Mouse (Mus musculus) layer of hippocampus, adult 18-20 months (tissue): Measurements from ENCODE around the gene Evx1. TPM values are rescaled to one million over a fixed set of nuclear protein-coding genes. Genes with fewer than 3 reads are reported as not detected.
A peak's percentile ranks its signal among the peaks of the same experiment; 100 is the strongest.

ENCODE experiments used
- DNase-seq, 2 experiments: peaks; one replicate each; pipeline ENCODE4 v3.0.0; 2022; ENCODE audit warnings: low spot score in 2 of 2
- long read RNA-seq: library from polyadenylated mRNA; stranded (forward); transcript quantifications from one replicate; pipeline ENCODE4 v2.0.0, GENCODE M21; 2021
- total RNA-seq, 2 experiments: library from RNA; stranded (reverse); gene quantifications; 2 replicates each; pipeline ENCODE4 v1.2.3; 2021

Evx1 gene
- not detected for total RNA-seq
- long read RNA-seq, partial matches to known transcripts, result 0 of 1 reads
- long read RNA-seq, other reads (novel, unspliced or antisense), result 0 of 1 reads

DNA sequence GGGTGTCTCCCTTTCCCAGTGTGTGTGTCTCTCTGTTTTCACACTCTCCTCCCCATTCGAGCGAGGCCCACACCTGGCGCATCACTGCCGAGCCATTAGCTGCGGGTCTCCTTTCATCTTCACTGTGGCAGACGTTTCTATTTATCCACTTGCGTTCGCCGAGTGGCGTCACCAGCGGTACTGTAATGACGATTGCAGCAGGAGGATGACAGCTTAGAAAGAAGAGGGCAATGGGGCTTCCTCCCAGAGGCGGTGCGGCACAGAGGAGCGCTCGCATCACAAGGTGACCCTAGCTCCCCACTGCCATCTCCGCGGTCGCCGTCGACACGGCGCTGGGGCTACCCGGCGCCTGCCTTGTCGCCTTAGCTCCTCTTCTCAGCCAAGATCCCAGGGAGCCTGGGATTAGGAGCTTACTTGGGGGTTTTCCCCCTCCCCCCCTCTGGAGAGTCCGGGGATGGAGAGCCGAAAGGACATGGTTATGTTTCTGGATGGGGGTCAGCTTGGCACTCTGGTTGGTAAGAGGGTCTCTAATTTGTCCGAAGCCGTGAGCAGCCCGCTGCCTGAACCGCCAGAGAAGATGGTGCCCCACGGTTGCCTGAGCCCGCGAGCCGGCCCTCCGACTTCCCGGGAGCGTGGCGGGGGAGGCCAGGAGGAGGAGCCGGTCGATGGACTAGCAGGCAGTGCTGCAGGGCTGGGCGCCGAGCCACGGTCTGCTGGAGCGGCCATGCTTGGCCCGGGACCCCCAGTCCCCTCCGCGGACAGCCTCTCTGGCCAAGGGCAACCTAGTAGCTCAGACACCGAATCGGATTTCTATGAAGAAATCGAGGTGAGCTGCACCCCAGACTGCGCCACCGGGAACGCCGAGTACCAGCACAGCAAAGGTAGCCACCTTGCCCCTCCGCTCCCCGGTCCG, at the start of gene Evx1:
Evx1 (plus strand) TSS at position 108 of the 913 bp plus-strand sequence.
- no peak for DNase-seq

DNA sequence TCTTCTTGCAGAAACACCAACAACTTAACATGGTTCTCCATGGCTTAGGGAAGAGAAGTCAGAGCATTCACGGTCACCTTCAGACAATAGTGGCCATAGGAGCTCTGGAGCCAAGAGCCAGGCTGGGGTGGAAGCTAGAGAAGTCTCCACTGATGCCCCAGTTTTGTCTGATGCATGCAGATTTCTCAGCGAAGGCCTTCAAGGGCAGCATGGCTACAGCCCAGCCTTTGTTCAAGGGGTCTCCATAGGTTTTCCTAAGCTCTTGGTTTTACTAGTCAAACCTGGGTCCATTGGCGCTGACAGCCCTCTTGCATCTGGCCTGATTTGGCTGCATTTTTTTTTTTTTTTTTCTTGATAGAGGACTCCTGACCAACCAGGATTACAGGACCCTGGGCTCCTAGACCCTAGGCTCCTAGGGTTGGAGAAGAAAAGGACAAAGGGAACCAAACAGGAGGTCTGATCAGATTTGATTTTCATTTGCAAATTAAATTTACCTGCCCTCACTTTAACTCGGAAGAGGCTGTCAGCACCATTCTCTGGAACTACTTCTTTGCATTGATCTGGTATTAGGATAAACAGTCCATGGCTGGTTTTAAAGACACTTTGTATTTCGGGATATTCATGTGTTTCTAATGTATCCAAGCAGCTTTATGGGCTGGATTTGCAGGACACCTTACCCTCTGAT, 49.0 kb upstream of the Evx1 start:
- DNase-seq, result no peak

DNA sequence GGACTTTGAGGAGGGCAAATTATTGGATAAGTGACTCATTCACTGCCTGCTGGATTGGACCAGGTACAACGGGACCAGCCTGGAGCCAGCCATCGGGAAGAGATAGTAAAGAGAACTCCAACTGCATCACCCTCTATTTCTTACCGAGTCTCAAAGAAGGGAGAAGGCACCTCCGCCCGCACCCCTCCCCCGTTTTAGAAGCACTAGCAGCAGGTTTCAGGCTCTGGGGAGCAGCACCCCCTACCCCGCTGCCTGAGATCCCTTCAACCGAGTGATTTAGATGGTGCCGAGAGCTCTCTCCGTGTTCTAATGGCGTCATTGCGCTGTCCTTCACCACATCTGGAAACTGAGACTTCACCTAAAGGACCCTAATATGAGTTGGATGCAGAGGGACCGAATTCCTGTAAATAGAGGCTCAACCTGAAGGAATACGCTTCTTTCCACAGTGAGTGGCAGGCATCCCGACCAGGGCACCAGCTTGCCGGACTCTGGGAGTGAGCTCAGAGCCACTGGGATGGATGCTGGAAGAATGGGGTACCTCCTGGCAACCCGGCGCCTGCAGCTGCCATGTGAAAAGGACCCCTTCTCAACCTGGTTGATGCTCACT, 47.9 kb upstream of the Evx1 start:
- no peak for DNase-seq

DNA sequence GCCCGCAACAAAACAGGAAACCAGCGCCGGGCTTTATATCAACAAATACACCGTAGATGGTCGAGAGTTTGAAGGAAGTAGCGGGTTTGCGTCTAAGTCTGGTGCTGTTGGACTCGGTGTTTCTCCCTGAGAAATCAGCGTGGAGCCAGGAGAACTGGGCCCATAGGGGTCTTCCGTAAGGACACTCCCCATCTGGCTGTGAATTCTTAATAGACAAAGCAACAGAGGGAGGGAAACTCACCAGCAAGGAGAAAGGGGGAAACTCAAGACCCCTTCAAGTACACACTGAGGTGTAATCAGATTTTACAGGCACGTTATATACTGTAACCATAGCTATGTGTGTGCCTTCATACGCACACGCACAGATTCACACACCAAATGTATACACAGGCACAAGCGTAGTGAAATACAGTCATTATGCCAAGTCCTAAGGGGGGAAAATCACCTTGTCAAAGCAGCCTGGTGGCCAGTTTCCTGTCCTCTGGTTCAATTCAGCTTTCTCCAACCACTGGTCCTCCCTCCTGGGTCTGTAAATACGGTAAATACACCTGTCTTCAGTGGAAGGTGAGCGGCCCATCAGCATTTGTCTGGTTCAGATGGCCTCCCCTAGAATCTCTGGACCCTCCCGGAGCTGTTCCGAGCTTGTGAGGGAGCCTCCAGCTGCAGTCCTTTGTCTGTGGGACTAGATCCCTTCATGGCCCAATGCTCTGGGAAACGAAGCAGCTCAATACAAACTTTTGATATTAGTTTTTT, 47.2 kb upstream of the Evx1 start:
- DNase-seq, result no peak

DNA sequence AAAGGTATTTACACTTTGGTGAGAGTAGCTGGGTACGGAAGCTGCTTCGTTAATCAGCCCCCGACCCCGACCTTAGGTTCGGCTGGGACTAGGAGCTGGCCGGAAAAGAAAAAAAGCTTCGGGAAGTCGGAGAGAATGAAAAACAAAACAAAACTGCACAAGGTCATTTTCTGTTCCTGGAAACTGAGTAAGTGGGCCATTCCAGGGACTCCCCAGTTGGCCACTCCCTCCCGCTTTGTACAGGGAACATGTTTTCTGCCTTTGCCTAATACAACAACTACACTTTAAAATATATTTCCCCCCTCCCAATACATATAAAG, 46.7 kb upstream of the Evx1 start:
- DNase-seq, result no peak

DNA sequence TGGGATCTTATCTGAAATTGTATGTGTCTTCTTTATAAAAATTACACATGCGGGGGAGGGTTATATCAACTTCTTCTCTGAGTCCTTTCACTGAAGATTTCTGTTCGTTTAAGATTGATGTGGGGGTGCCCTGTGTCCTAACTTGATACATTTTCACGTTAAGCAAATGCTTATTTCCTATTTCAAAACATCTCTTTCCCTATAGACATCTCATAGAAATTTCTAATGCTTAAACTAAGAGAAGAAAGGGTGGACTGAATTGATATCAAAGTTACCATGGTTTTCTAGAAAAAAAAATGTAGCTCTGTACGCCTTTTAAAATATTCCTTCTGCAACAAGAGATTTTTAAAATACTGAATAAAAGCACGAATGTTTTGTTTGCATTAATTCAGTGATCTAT, 46.1 kb upstream of the Evx1 start:
- DNase-seq, result no peak

DNA sequence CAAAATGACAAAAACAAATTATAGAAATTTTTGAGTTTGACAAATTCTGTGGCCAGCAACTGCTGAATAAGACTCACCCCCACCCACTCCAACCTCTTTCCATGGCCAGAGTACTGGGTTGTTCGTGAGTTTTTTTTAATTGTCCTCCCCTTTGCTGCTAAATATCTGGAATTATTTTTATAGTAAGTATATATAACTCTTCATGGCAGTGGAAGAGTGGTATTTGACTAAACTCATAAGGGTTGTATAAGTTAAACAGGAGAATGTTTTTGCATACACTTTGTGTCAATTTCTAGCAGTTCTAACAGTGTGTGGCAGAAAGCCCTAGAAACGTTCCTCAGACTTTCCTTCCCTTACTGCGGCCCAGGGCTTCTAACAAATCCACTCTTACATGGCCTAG, 45.6 kb upstream of the Evx1 start:
- no peak for DNase-seq

DNA sequence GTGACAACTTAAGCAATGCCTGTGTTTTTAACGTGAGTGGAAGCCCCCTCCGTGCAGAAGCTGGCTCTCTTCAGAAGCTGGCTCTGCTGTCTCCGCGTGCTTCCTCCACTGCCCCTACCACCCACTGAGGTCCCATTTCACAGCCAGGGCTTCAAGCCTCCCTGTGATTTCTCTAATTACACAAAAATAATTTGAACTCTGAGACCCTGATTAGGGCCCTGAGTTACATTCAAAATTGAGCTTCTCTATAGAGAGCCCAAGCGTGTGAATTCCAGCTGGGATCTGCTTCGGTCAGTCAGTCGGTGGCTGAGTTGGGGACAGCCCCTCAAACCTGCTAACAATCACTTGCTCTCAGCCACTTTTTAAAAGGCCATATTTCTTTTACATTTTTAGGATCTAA, 45.0 kb upstream of the Evx1 start:
- no peak for DNase-seq

DNA sequence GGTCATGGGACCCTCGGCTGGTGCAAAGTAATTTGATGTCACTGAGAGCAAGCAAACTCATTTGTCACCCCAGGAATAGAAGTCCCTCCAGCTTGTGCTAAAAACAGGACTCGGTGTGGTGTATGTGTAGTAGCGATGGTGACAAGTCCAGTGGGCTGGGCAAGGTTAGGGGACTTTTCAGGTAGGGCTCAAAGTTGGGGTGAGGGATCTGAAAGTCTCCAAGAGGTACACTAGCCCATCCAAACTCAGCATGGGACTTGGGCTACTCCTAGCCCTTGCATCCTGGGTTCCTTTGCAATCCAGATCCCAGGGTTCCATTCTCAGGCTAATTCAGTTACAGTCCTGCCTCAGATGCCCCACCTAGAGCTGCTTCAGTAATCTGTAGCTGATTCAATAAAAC, 44.5 kb upstream of the Evx1 start:
- no peak for DNase-seq

DNA sequence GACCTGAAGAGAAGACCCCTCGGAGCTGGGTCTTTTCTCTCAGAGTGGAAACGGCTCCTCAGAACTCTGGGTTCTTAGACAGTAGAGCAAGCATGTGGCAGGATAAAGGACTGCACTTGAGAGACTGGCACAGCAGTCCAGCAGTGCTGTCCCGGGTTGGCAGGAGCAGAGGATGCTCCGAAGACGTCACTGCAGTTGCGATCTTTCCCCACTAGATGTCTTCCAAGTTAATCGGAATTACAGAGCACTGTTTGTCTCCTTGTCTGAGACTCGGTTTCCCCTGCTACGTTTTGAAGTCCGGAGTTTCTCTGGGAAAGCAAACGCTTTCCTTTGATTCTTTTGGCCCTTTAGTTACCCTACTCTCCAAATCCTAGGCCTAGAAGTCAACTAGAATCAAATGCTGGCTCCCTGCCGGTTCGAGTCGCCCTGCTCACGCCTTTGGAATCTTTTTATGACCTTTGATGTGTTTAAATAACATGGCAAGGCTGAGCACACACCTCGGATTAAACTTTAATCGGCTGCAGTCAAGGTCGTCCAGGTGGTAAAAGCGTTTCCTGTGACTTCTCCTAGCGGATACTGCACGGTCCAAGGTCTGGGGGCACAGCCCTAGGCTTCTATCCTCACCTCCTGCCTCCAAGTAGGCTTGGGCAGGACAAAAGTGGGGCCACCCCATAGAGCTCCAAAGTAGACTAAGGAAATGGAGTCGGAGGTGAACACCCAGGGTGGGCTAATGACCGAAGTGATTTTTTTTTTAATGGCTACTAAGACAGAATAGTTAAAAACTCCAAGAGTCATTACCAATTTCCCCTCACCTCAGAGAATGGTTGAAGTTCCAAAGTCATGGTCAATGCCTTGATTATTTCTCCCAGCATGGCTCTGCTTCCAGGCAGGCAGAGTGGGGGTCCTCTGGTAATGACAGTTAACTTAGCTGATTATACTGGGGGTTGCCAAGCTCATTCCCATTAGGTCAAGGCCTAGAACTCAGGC, 42.5 kb upstream of the Evx1 start:
- DNase-seq, result peak in 1 of 2 experiments; percentile 70

DNA sequence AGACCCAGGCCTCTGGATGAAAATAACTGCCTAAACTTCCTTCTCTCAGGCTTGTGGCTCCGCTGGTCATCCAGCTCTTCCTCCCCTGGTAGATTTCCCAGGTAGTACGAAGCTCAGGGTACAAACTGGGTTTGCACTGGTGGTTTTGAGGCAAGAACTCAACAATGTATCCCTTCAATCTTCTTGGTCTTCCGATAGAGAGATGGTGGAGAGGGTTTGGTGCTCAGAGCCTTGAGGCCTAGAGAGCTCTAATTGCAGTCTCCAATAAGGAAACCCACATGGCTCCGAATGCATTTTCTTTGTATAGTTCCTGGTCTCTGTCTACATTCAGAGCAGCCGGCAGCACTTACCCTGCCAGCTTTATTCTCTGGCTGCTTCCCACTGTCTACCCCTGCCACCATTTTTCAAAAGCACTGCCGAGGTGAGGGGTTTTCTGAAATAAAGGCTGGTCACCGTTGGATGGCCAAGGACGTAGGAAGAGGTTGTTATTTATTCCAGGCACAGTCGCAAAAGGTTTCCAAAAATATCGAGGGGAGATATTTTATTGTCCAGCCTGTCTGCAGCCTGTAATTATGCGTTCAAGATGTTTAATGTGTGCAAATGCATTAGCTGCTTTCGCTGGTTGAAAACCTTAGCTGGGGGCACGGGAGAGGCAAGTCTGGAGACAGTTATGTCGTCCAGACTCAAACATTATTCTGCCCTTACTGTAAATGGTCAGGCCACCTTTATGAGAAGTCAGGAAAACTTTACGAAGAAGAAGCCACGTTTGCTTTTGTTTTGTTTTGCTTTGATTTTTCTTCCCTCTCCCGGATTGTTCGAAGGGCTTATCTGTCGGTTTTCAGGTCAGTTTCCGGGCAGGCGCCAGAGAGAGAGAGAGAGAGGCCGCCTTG, 40.3 kb upstream of the Evx1 start:
- DNase-seq, result no peak

DNA sequence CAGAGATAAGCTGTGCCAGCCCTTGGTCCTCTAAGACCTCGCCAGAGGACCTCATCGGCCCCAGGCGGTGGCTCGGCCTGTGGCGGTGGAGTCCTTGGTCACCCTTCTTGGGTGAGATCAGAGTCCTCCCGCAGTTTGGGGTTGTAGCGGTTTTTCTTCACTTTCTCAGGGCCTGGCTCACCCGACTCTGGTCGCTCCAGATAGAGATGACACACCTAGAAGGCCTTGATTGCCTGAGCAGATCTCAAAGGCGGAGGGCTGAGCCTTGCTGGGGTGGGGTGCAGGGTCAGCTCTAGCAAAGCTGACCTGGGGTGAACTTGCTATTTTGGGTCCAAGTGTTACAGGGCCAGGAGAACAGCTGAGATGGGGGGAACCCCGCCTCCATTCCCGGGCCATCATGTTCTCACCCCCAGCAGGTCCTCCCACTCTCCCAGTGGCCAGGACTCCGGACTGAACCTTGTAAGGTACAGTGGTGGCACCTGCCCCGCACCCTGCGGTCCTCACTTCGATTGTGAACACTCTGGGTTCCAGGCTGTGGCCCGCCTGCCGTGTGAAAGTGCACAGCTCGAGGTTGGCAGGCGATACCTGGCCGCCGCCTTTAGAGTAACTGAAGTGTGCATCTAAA, 39.5 kb upstream of the Evx1 start:
- no peak for DNase-seq

DNA sequence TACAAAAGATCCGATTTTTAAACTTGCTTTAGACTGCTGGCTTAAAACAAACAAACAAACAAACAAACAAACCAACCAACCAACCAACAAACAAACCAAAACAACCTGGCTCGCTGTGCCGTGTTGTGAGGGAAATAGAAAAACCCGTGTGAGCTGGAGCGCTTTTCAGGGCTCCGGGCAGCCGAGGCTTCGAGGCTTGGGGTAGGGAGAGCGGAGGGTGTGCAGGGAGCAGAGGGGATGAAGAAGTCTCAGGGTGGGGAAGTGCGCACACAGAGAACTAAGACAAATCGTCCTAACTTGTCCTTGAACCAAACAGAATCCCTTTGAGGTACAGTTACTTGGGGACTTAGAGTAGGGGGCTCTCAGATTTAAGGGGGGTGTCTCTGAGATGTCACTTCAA, 38.7 kb upstream of the Evx1 start:
- no peak for DNase-seq

DNA sequence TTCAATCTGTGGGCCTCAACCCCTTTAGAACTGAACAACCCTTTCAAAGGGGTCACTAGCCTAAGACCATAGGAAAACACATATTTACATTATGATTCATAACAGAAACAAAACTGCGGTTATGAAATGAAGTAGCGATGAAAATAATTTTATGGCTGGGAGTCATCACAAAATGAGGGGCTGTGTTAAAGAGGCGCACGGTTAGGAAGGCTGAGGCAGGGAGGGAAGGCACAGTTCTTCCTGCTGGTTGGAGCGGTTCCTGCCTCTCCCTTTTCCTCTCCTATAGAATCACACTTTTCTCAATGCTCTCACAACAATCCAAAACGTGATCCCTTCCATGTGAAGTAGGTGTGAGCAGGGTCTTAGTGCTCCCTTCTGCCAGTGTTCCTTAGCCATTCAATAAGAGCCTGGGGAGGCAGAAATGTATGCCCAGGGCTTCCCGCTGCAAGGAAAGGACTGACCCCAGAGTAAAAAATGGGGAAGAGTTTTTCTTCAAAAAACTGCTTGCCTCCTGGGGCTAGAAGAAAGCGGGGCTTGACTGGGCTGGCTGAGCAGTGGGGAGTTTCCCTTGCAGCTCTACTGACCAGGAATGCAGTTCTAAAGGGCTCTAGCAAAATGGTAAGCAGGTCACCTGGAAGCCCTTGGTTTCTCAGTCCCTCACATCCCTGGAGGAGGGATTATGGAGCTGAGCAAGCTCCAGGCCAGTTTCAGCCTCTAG, 37.6 kb upstream of the Evx1 start:
- no peak for DNase-seq

DNA sequence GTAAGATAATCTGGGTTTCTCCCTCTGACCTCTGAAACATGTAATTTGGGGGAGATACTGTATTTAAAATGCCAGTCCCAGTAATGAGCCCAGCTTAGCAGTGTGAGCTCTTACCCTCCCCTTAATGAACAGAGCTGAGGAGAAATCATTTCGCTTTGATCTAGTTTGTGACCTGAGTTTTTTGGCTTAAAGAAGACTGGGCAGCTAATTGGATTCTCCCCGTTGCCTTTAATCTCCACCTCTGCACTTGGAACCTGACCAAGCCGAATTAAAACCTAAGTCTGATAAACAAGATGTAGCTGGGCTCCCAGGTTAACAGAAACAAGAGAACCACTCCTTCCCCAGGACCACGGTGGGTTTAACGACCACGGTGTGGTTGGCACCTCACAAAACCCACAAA, 36.9 kb upstream of the Evx1 start:
- no peak for DNase-seq

DNA sequence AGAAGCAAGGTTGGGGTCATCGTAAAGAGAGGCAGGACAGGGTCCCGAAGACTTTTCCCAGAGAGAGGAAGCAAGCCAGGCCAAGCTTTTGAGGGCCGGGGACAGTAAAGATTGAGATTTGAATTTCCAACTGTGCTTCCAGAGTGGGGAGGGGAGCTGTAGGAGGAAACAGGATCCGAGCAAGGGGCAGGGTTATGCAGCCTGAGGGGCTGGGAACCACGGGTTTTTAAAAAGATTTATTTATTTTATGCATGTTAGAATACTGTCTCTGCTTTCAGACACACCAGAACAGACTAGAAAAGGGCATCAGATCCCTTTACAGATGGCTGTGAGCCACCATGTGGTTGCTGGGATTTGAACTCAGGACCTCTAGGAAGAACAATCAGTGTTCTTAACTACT, 36.4 kb upstream of the Evx1 start:
- DNase-seq, result no peak

DNA sequence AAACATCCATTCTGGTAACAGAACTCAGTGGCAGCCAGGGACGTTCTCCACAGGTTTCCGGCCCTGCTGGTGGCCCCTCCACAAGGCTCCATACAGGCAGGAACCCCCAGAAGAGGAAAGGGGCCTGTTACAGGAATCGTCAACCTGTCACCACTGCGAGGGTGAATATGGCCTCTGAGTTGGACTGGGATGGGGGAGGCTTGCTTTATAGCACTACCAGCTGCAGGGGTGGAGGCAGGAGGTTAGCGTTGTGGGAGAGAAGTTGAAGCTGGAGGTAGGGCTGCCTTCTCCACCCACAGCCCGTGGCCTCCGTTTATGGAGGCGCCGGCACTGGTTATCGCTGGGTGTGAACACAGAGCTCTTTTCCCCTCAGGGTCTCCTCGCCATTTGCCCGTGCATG, 32.2 kb upstream of the Evx1 start:
- no peak for DNase-seq

DNA sequence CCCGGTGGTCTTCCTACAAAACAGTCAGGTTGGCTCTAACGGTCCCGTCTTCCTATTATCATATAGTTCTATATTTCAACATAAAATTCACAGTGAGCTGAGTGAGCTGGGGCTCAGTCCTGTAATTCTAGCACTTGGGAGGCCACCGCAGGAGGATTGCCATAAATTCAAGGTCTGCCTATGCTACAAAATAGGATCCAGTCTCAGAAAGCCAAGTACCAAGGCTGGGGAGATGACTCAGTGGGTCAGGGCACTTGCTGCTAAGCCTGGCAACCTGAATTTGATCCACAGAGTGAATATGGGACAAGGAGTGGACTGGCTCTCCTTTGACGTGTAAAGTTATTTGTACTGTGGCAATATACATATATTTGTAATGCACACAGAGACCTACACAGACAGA, 29.4 kb upstream of the Evx1 start:
- no peak for DNase-seq
